Mouse (Mus musculus): ENCODE measurements at regions not wholly inside any gene's neighbourhood (a gene's known extent, or its start where the extent isn't known, plus 50 kb on each side); places are given as distances from the start of the nearest gene placed in this dataset.

DNA sequence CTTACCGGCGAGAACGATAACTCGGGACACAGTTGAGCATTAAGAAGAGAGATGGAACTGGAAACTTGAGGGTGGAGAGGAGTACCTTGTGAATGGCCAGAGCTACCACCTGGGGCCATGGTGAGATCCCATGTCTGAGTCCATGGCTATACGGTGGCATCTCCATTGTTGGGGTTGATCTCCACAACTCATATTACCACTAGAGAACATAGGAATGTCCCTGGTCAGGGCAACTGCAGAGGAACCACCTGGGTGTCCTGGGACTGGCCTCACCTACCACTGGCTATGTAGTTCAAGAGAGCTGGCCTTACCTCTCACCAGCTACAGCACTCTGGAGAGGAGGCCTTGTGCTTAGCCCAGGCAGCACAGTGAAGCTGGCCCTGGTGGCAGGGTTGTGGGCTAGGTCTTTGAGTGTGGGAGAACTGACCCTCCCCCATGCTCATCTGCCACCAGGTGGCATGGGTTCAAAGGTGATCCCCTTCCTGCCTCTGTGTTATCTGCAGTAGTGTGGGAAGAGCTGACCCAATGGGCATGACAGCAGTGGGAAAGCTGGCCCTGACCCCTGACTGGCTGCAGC lies 242.7 kb upstream of the Paip1 start:
- TF ChIP-seq CTCF (IDR thresholded peaks at IDR 0.05; ENCODE audit: control insufficient read depth, insufficient read depth, low read length) = no peak
- TF ChIP-seq POLR2A (IDR thresholded peaks at IDR 0.05; ENCODE audit: borderline replicate concordance, control insufficient read depth, low read depth, low read length) = no peak
- H3K27ac ChIP-seq (ENCODE audit: control insufficient read depth, insufficient read depth, low read depth, low read length, poor library complexity) = no peak overlapping the region
- no peak overlapping the region for H3K4me3 ChIP-seq (replicated peaks; ENCODE audit: control insufficient read depth, low read depth, low read length)
- 93% methylated on average over 5 of the region's 5 CpGs for WGBS
- H3K4me1 ChIP-seq (ENCODE audit: control insufficient read depth, insufficient read depth, low read length) = no peaks in the 10 kb centered on the region

DNA sequence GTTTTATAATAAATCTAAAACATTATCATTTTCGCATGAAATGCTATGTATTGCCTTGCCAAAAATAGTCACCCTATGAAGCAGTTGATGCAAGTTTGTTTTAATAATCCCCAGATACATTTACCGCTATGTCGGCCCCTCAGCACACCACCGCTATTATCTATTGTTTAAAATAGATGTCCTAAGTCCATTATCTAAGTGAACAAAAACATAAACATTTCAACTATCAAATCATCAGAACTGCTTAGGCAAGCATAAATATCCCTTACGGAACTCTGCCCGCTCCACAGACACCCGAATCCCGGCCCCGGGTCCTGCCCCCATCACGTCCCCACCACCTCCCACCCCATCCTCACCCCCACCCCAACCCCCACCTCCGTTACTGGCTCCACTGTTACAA lies 196.8 kb upstream of the Paip1 start:
- no peak overlapping the region for H3K4me3 ChIP-seq (replicated peaks; ENCODE audit: control insufficient read depth, low read depth, low read length)
- 90% methylated on average over 11 of the region's 11 CpGs for WGBS
- TF ChIP-seq CTCF (IDR thresholded peaks at IDR 0.05; ENCODE audit: control insufficient read depth, insufficient read depth, low read length) (no peak), POLR2A (IDR thresholded peaks at IDR 0.05; ENCODE audit: borderline replicate concordance, control insufficient read depth, low read depth, low read length) (no peak)
- peaks cover 2% of the 10 kb centered on the region; the same call in 1 of the 2 replicates for H3K4me1 ChIP-seq (ENCODE audit: control insufficient read depth, insufficient read depth, low read length)
- H3K27ac ChIP-seq (ENCODE audit: control insufficient read depth, insufficient read depth, low read depth, low read length, poor library complexity) = no peak overlapping the region

DNA sequence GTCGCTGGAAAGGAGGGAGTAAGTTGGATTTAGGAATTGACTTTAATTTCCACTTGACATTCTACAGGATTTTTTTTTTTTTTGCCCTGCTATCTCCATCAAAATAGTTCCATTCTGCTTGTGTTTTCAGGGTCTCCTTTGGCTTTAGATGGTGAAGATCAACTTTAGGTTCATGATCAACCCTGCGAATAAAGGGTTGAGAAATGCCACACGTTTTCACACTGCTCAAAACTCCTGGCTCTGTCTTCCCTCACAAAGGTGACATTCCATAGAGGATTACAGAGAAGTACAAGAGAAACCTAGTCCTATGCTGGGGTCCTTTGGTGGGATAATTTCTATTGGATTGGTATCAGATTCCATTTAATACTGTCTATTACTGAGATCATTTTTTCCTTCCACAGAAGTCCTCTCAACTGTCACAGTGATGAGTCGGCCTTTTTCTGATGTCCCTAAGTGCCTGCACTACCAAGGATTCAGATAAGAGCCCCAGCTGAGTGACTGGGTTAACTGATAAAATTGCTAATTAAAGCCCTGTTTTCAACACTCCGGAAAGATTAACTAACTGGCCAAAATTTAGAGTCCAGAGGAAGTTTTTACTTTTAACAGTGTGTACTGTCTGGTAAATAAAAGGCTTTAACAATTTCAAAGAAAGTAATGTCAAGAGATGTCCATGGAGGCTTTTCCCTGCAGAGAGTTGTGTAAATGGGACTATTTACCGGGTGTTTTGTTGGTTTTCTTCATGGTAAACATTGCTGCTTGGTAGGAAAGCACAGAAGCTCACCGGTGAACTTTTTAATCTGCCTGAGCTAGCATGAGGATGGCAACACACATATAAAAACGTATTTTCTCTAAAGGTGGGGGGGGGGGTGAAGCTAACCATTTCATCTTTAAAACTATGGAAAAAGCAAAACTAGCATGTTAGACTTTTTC lies 196.0 kb upstream of the Paip1 start:
- 53% methylated on average over 8 of the region's 8 CpGs for WGBS
- Histone ChIP-seq H3K4me1 (ENCODE audit: control insufficient read depth, insufficient read depth, low read length) (peaks cover 2% of the 10 kb centered on the region; the same call in 1 of the 2 replicates), H3K27ac (ENCODE audit: control insufficient read depth, insufficient read depth, low read depth, low read length, poor library complexity) (no peak overlapping the region), H3K4me3 (replicated peaks; ENCODE audit: control insufficient read depth, low read depth, low read length) (no peak overlapping the region)
- TF ChIP-seq CTCF (IDR thresholded peaks at IDR 0.05; ENCODE audit: control insufficient read depth, insufficient read depth, low read length) (no peak), POLR2A (IDR thresholded peaks at IDR 0.05; ENCODE audit: borderline replicate concordance, control insufficient read depth, low read depth, low read length) (no peak)

DNA sequence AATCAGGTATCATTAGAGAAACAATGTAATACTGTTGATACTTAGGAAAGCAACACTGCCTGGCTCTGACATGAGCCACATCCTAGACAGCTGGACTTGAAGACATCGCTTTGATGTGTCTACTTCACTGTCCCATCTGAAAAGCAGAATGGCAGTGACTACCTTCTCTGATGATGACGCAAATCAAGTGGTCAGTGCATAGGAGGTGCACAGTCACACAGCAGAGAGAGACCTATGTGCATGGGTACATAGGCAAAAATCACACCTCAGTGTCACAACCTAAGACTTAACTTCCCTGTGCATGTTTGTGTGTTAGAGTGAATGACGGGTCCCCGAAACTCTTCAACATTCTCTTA lies 195.4 kb upstream of the Paip1 start:
- Histone ChIP-seq H3K4me3 (replicated peaks; ENCODE audit: control insufficient read depth, low read depth, low read length) (no peak overlapping the region), H3K4me1 (ENCODE audit: control insufficient read depth, insufficient read depth, low read length) (peaks cover 2% of the 10 kb centered on the region; the same call in 1 of the 2 replicates), H3K27ac (ENCODE audit: control insufficient read depth, insufficient read depth, low read depth, low read length, poor library complexity) (no peak overlapping the region)
- 84% methylated on average over 4 of the region's 4 CpGs for WGBS
- TF ChIP-seq CTCF (IDR thresholded peaks at IDR 0.05; ENCODE audit: control insufficient read depth, insufficient read depth, low read length) = no peak
- TF ChIP-seq POLR2A (IDR thresholded peaks at IDR 0.05; ENCODE audit: borderline replicate concordance, control insufficient read depth, low read depth, low read length) = no peak

DNA sequence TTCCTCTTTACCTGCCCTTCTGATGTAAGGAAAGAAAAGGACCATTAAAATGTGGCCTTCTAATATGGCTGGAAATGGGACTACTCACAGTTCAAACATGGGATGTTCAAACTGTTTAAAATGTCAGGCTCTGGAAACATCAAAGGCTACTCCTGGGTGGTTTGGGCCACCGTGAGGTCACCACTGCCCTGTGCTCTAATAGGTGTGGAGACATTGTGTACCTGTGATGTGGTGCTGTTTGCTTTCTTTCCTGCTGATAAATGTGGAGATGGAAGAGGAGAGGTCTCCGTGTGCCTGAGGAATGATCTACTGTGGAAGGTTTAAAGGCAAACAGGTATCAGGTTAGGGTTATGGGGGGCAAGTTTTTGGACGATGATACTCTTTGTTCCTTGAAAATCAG lies 194.5 kb upstream of the Paip1 start:
- 75% methylated on average over 3 of the region's 3 CpGs for WGBS
- no peak overlapping the region for H3K27ac ChIP-seq (ENCODE audit: control insufficient read depth, insufficient read depth, low read depth, low read length, poor library complexity)

DNA sequence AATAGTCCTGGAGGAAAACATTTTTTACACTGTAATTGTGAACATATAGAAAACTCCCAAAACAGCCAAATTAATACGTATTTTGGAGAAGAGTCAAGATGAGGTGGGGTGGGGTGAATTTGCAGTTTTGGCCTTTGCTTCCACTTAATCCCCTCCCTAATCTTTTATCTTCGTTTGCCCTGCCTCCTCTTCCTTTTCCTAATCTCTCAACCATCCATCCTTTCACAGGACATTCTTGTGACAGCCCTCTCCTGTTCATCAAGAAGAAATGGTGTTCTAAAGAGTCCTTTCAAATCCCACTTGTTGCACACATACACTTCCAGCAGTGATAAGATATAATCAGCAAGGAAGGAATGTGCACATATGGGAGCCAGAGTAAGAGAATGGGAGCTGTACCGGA lies 186.0 kb upstream of the Paip1 start:
- Histone ChIP-seq H3K27ac (ENCODE audit: control insufficient read depth, insufficient read depth, low read depth, low read length, poor library complexity) (no peak overlapping the region), H3K4me3 (replicated peaks; ENCODE audit: control insufficient read depth, low read depth, low read length) (no peak overlapping the region), H3K4me1 (ENCODE audit: control insufficient read depth, insufficient read depth, low read length) (no peaks in the 10 kb centered on the region)
- TF ChIP-seq CTCF (IDR thresholded peaks at IDR 0.05; ENCODE audit: control insufficient read depth, insufficient read depth, low read length) (no peak), POLR2A (IDR thresholded peaks at IDR 0.05; ENCODE audit: borderline replicate concordance, control insufficient read depth, low read depth, low read length) (no peak)
- 21% methylated on average over 3 of the region's 3 CpGs for WGBS

More for the DNA sequence above, 194.5 kb upstream of the Paip1 start:
- no peak for TF ChIP-seq POLR2A (IDR thresholded peaks at IDR 0.05; ENCODE audit: borderline replicate concordance, control insufficient read depth, low read depth, low read length)
- no peak for TF ChIP-seq CTCF (IDR thresholded peaks at IDR 0.05; ENCODE audit: control insufficient read depth, insufficient read depth, low read length)
- Histone ChIP-seq H3K4me3 (replicated peaks; ENCODE audit: control insufficient read depth, low read depth, low read length) (no peak overlapping the region), H3K4me1 (ENCODE audit: control insufficient read depth, insufficient read depth, low read length) (peaks cover 2% of the 10 kb centered on the region; the same call in 1 of the 2 replicates)

DNA sequence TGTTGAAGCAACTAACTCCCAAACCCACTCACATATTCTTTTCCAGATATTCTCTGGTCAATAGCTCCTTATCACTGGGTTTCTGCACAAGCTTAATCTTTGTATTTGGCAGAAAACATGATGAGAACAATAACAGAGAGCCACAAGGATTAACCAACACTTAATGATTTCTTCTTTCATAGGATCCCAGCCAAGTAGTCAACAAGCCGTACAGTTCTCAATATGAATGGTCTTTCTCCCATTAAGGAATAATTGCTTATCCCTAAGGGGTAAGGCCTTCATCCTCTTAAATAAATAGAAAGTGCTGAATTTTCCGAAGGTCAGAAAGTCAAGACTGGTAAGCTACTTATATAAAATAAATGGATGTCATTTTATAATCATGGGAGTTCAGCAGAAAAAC lies 181.3 kb upstream of the Paip1 start:
- no peak for TF ChIP-seq CTCF (IDR thresholded peaks at IDR 0.05; ENCODE audit: control insufficient read depth, insufficient read depth, low read length)
- no peak for TF ChIP-seq POLR2A (IDR thresholded peaks at IDR 0.05; ENCODE audit: borderline replicate concordance, control insufficient read depth, low read depth, low read length)
- H3K4me1 ChIP-seq (ENCODE audit: control insufficient read depth, insufficient read depth, low read length) = no peaks in the 10 kb centered on the region
- H3K27ac ChIP-seq (ENCODE audit: control insufficient read depth, insufficient read depth, low read depth, low read length, poor library complexity) = no peak overlapping the region
- no peak overlapping the region for H3K4me3 ChIP-seq (replicated peaks; ENCODE audit: control insufficient read depth, low read depth, low read length)
- WGBS = 78% methylated on average over 2 of the region's 2 CpGs

DNA sequence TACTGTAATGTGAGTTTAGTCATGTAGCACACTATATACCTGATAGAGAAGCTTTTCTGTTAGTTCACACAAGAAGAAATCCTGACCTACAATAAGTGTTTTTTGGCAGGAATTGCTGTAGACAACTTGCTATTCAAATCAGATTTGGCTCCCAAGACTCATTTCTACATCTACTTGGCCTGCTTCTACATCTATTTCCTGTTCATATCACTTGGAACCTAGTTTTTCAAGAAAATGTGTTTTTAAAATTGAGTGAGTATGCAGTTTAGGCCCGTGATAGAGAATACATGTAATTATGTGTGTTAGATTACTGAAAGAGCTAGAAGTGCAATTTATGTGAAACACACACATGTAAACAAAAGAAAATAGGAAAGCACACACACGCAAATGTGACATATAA lies 176.4 kb upstream of the Paip1 start:
- Histone ChIP-seq H3K4me1 (ENCODE audit: control insufficient read depth, insufficient read depth, low read length) (no peaks in the 10 kb centered on the region), H3K4me3 (replicated peaks; ENCODE audit: control insufficient read depth, low read depth, low read length) (no peak overlapping the region), H3K27ac (ENCODE audit: control insufficient read depth, insufficient read depth, low read depth, low read length, poor library complexity) (no peak overlapping the region)
- TF ChIP-seq POLR2A (IDR thresholded peaks at IDR 0.05; ENCODE audit: borderline replicate concordance, control insufficient read depth, low read depth, low read length) (no peak), CTCF (IDR thresholded peaks at IDR 0.05; ENCODE audit: control insufficient read depth, insufficient read depth, low read length) (no peak)
- WGBS = 75% methylated on average over 2 of the region's 2 CpGs

Data from bone marrow, adult 2 months (tissue).